Mouse (Mus musculus): ENCODE measurements around the gene Mrnip. TPM values are rescaled to one million over a fixed set of nuclear protein-coding genes. Genes with fewer than 3 reads are reported as not detected.

The Mrnip gene
- polyA plus RNA-seq, 1 experiment, result 3.7 TPM

DNA sequence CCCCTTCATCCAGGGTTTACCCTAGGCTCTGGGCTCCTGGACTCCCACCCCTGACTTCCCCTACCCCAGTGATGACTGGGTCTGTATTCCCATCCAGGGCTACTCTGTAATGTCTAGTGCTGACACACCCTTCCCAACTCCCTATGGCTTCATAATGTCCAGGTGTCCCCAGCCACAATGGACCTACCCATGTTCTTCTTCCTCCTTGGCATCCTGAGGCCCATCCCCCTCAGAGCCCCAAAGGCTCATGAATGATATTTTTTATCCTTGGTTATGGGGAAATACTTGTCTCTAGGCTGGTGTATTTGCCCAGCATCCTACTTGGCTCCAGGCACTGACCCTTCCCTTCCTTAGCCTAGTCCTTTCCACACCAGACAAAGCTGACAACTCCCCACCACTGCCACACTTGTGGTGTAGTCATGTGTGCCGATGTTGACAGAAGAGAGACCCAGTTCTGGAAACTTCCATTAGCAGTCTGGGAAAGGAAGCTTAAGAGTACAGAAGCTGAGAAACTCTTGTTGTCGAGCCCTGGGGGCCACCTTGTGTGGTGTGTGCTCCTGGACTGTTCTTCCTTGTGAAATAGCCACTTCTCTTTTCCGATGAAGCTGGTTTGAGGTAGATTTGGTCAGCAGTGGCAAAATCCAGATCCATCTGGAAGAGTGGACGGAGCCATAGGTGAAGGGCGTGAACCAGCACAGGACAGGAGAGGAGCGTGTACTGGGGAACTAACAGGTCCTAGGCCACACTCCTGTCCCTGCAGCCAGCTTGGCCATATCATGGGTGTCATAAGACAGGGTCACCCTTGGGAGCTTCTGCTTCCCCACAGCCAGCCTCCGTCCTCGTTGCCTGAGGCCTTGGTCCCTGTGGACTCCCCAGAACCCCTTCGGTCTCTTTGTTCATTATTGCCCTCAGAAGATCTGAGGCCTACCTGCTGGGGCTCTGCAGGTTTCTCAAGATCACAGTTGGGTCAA, 64.9 kb downstream of the Mrnip start:
- Histone ChIP-seq H3K9me3 (no peaks in the 10 kb centered on the region), H3K4me1 (peaks cover 72% of the 10 kb centered on the region), H3K36me3 (replicated peaks; ENCODE audit: low read length) (peaks cover 17% of the 10 kb centered on the region), H3K27me3 (replicated peaks) (peaks cover 4% of the 10 kb centered on the region), H3K4me3 (replicated peaks) (peak overlapping the region; percentile 95)
- TF ChIP-seq GATA1 (IDR thresholded peaks at IDR 0.05; ENCODE audit: borderline replicate concordance, low read length), result no peak
- no peak for TF ChIP-seq FLI1 (IDR thresholded peaks at IDR 0.05; ENCODE audit: low read length)

DNA sequence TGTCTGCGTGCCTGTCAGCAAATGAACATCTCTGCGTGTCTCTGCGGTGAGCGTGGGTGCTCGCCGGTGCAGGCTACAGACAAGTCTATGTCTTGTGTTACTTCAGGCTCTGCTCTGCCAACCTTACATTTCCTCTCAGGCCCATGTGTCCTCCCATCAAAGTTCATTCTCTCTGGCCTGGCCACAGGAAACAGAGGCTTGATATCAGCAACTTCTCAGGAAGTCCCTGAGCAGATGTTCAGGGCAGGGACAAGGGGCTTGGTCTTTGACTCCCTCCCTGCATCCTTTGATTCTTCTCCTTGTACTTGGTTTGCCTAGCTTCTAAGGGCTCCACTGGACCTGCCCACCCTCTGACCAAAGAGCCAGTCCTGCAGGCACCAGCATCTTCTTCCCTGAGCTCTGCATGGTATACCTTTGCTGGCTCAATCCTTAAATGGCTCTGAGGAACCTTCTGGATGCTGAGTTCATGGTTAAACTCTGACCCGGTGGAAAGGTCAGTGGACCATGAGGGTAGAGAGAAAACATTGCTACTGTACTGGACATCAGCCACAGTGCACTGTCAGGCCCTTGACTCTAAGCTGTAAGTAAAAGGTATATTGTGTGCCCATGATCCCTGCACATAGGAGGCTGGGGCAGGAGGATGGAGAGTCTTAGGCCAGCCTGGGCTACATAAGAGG, 66.1 kb downstream of the Mrnip start:
- Histone ChIP-seq H3K36me3 (replicated peaks; ENCODE audit: low read length) (peaks cover 5% of the 10 kb centered on the region), H3K4me1 (peaks cover 74% of the 10 kb centered on the region), H3K9me3 (no peaks in the 10 kb centered on the region), H3K27me3 (replicated peaks) (peaks cover 4% of the 10 kb centered on the region), H3K4me3 (replicated peaks) (peak overlapping the region; percentile 87)
- TF ChIP-seq GATA1 (IDR thresholded peaks at IDR 0.05; ENCODE audit: borderline replicate concordance, low read length), result no peak; the same call in 2 of the 3 replicates
- TF ChIP-seq FLI1 (IDR thresholded peaks at IDR 0.05; ENCODE audit: low read length), result peak; percentile 74

DNA sequence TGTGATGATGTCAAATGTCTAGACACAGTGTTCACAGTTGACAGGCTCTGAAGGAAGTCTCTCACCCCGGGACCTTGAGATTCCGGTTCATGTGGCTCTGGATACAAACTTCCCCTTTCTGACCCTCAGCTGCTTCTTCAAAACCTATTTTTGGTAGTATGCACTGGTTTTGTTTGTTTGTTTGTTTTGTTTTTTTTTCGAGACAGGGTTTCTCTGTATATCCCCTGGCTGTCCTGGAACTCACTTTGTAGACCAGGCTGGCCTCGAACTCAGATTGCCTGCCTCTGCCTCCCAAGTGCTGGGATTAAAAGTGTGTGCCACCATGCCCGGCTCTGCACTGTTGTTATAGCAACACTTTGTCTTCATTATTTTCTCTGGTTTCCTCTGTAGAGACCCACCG, 69.7 kb downstream of the Mrnip start:
- Histone ChIP-seq H3K36me3 (replicated peaks; ENCODE audit: low read length) (no peaks in the 10 kb centered on the region), H3K27me3 (replicated peaks) (no peaks in the 10 kb centered on the region), H3K9me3 (no peaks in the 10 kb centered on the region), H3K4me3 (replicated peaks) (no peak overlapping the region), H3K4me1 (peaks cover 53% of the 10 kb centered on the region)
- no peak for TF ChIP-seq GATA1 (IDR thresholded peaks at IDR 0.05; ENCODE audit: borderline replicate concordance, low read length)
- TF ChIP-seq FLI1 (IDR thresholded peaks at IDR 0.05; ENCODE audit: low read length), result no peak

DNA sequence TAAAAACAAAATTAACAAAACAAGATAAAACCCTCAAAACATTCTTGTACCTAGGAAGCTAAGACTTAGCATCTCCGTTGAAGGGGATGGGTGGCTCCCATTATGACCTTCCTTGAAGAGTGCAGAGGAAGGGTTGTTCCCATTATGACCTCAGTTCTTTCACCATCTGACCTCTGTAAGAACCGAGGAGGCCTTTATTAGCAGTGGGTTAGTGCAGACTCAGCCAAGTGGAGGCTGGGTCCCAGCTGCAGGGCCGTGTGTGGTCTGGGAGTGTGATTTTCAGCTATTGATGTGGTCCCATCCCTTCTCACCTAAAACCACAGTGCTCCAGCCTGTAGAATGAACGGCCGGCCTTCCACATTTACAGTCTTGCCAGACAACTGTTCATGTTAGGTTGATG, 71.0 kb downstream of the Mrnip start:
- no peak for TF ChIP-seq GATA1 (IDR thresholded peaks at IDR 0.05; ENCODE audit: borderline replicate concordance, low read length)
- TF ChIP-seq FLI1 (IDR thresholded peaks at IDR 0.05; ENCODE audit: low read length), result no peak
- Histone ChIP-seq H3K4me3 (replicated peaks) (no peak overlapping the region), H3K27me3 (replicated peaks) (peaks cover 2% of the 10 kb centered on the region), H3K36me3 (replicated peaks; ENCODE audit: low read length) (no peaks in the 10 kb centered on the region), H3K9me3 (no peaks in the 10 kb centered on the region), H3K4me1 (peaks cover 40% of the 10 kb centered on the region)

DNA sequence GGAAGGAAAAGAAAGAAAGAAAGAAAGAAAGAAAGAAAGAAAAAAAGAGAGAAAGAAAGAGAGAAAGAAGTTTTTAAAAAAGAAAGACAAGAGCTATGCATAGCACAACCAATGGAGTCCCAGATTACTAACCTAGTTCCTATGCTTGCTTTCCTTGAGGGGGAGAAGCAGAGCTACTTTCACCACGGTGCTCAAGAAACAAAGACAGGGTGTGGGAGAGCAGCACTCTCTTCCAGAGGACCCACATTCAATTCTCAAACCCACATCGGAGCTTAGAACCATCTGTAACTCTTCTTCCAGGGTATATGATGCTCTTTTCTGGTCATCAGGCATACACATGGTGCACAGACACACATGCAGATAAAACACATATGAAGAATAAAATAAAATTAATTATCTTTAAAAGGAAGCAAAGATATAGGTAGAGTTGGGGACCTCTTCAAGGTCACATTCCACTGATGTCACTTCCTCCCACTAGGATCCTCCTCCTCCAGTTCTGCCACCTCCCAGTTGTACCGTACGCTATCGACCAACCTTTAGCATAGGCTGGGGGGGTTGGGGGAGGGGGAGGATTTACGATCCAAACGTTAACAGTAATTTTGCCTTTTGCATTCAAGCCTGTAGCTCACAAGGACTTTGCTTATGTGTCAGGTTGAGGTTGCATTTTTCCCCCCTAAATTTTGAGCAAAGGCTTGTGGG, 74.4 kb downstream of the Mrnip start:
- no peak for TF ChIP-seq FLI1 (IDR thresholded peaks at IDR 0.05; ENCODE audit: low read length)
- Histone ChIP-seq H3K27me3 (replicated peaks) (peaks cover 2% of the 10 kb centered on the region), H3K36me3 (replicated peaks; ENCODE audit: low read length) (peaks cover 6% of the 10 kb centered on the region), H3K4me3 (replicated peaks) (no peak overlapping the region), H3K9me3 (no peaks in the 10 kb centered on the region), H3K4me1 (peaks cover 45% of the 10 kb centered on the region)

Other genes starting within 250 kb of the Mrnip start
- 23.9 and 25.1 TPM in 2 replicates for gene Rnf130, start 149.1 kb upstream of the Mrnip start, polyA plus RNA-seq (2012; ENCODE audit: insufficient read depth, low replicate concordance)
- 10.0 and 34.0 TPM in 2 replicates for gene Tbc1d9b, start 43.0 kb upstream of the Mrnip start, polyA plus RNA-seq (2012; ENCODE audit: insufficient read depth, low replicate concordance)
- gene Sqstm1, start 36.4 kb downstream of the Mrnip start, polyA plus RNA-seq (2012; ENCODE audit: insufficient read depth, low replicate concordance), result 154 and 155 TPM in 2 replicates
- 119 and 130 TPM in 2 replicates for gene Mgat4b, start 36.4 kb downstream of the Mrnip start, polyA plus RNA-seq (2012; ENCODE audit: insufficient read depth, low replicate concordance)
- gene Ltc4s, start 64.2 kb downstream of the Mrnip start, polyA plus RNA-seq (2012; ENCODE audit: insufficient read depth, low replicate concordance), result 10.5 and 22.9 TPM in 2 replicates
- gene Maml1, start 117.9 kb downstream of the Mrnip start, polyA plus RNA-seq (2012; ENCODE audit: insufficient read depth, low replicate concordance), result 4.5 and 8.3 TPM in 2 replicates
- gene Canx, start 151.2 kb downstream of the Mrnip start, polyA plus RNA-seq (2012; ENCODE audit: insufficient read depth, low replicate concordance), result 4.5 and 79.1 TPM in 2 replicates
- gene Cby3, start 180.0 kb downstream of the Mrnip start, polyA plus RNA-seq (2012; ENCODE audit: insufficient read depth, low replicate concordance), result not detected in 2 replicates
- 12.9 and 121 TPM in 2 replicates for gene Hnrnph1, start 202.5 kb downstream of the Mrnip start, polyA plus RNA-seq (2012; ENCODE audit: insufficient read depth, low replicate concordance)